Mouse (Mus musculus) Patski (cell line): ENCODE data around the gene Rdh16f1. TPM values are rescaled to one million over a fixed set of nuclear protein-coding genes. Genes with fewer than 3 reads are reported as not detected.

Source experiments
- ATAC-seq: fragments of 100-300 bp; one replicate; pipeline ENCODE4 v1.8.0; 2021
- CTCF ChIA-PET: fragments of 350-600 bp; sonication (Branson Sonifier 250); formaldehyde crosslinking; loops from one replicate; lab custom pipeline; 2022; ENCODE audit warnings: inconsistent platforms; lab: Charles Lee
- POLR2A ChIA-PET: fragments of 350-600 bp; sonication (Branson Sonifier 250); formaldehyde crosslinking; loops from one replicate; lab custom pipeline; 2022; ENCODE audit warnings: antibody characterized with exemption, inconsistent platforms; lab: Charles Lee
- DNase-seq: peaks from one replicate; pipeline ENCODE4 v3.0.0-alpha.2; 2011; ENCODE audit warnings: low read depth, low spot score
- H3K27me3 ChIP-seq: fragments of 371-371 bp; one replicate; pipeline ENCODE4 v1.5.1; 2021
- CTCF ChIP-seq: fragments of 100-300 bp; IDR thresholded peaks from one replicate; pipeline ENCODE4 v1.5.1; 2021
- in situ Hi-C: fragments of 300-500 bp; cut with MboI; formaldehyde crosslinking; loops from 3 replicates; pipeline ENCODE4 v1.11.1; 2018; ENCODE audit warnings: low pct_unique_long_range_greater_than_20kb, mixed read lengths
- polyA plus RNA-seq: library from polyadenylated mRNA; unstranded; gene quantifications from one replicate; pipeline ENCODE4 v1.2.3, GENCODE M21; 2021

The Rdh16f1 gene
- polyA plus RNA-seq, 1 experiment from 2014 or later = 0.18 TPM

- DNase-seq (no peak), ATAC-seq (no peak)
- TF ChIP-seq CTCF = no peak
- CTCF ChIA-PET = interaction anchor here (0.9 to 1.5 kb wide), 2 partner anchors 11 to 14 kb away, joined by 3 to 5 read pairs; no protein-coding TSS in a partner anchor
- peaks cover 5% of the 10 kb centered on the region for H3K27me3 ChIP-seq
- POLR2A ChIA-PET = interaction anchor here (0.6 kb wide), 1 partner anchor 29 kb away, joined by 5 read pairs; the partner anchor contains the start of gene Myo1a
- in situ Hi-C loops = loop anchor here (10.0 kb wide), 1 partner anchor 270 kb away; the partner anchor contains the start of gene Hsd17b6
Observed at GRCm38 (mm10) chr10:127734434-127734833, 25.2 kb upstream of the Rdh16f1 start.

GRCm38 (mm10) chr10:127736266-127736665 lies 23.3 kb upstream of the Rdh16f1 start:
- in situ Hi-C loops = loop anchor here (5.0 to 10.0 kb wide), 3 partner anchors 49 to 269 kb away; partner anchors contain the start of genes Hsd17b6 and Stat6
- DNase-seq (no peak), ATAC-seq (no peak)
- ChIA-PET POLR2A (no interaction called here), CTCF (interaction anchor here (0.7 to 1.4 kb wide), 3 partner anchors 165 to 220 kb away, joined by 3 to 4 read pairs (median 3); no protein-coding TSS in a partner anchor)
- no peak for TF ChIP-seq CTCF
- H3K27me3 ChIP-seq = no peaks in the 10 kb centered on the region

GRCm38 (mm10) chr10:127736916-127737315 lies 22.7 kb upstream of the Rdh16f1 start:
- ATAC-seq = no peak
- no peak for DNase-seq
- CTCF ChIA-PET = interaction anchor here (1.0 to 2.6 kb wide), 2 partner anchors 199 kb away, joined by 3 to 19 read pairs; no protein-coding TSS in a partner anchor

GRCm38 (mm10) chr10:127737552-127737951 lies 22.0 kb upstream of the Rdh16f1 start:
- CTCF ChIA-PET = interaction anchor here (1.1 to 2.6 kb wide), 2 partner anchors 31 to 198 kb away, joined by 3 to 19 read pairs; no protein-coding TSS in a partner anchor
- in situ Hi-C loops = loop anchor here (5.0 to 10.0 kb wide), 3 partner anchors 50 to 267 kb away; partner anchors contain the start of genes Hsd17b6 and Stat6
- POLR2A ChIA-PET = interaction anchor here (0.5 kb wide), 1 partner anchor 12 kb away, joined by 5 read pairs; no protein-coding TSS in a partner anchor
- ATAC-seq = no peak
- DNase-seq = no peak
- no peaks in the 10 kb centered on the region for H3K27me3 ChIP-seq
- no peak for TF ChIP-seq CTCF

More at GRCm38 (mm10) chr10:127736916-127737315, 22.7 kb upstream of the Rdh16f1 start:
- TF ChIP-seq CTCF = no peak
- in situ Hi-C loops = loop anchor here (5.0 to 10.0 kb wide), 3 partner anchors 50 to 268 kb away; partner anchors contain the start of genes Hsd17b6 and Stat6
- no peaks in the 10 kb centered on the region for H3K27me3 ChIP-seq
- POLR2A ChIA-PET = interaction anchor here (0.5 kb wide), 1 partner anchor 270 kb away, joined by 6 read pairs; no protein-coding TSS in a partner anchor

GRCm38 (mm10) chr10:127738151-127738882 lies 21.3 kb upstream of the Rdh16f1 start:
- DNase-seq = no peak
- ChIA-PET POLR2A (interaction anchor here (0.6 to 1.0 kb wide), 2 partner anchors 96 to 116 kb away, joined by 3 read pairs; no protein-coding TSS in a partner anchor), CTCF (interaction anchor here (0.7 to 2.6 kb wide), 6 partner anchors 11 to 198 kb away, joined by 3 to 19 read pairs (median 3); no protein-coding TSS in a partner anchor)
- ATAC-seq = no peak
- in situ Hi-C loops = loop anchor here (5.0 to 10.0 kb wide), 3 partner anchors 51 to 266 kb away; partner anchors contain the start of genes Hsd17b6 and Stat6
- no peak for TF ChIP-seq CTCF
- no peaks in the 10 kb centered on the region for H3K27me3 ChIP-seq

- POLR2A ChIA-PET = interaction anchor here (0.6 kb wide), 2 partner anchors 97 to 258 kb away, joined by 3 to 14 read pairs; no protein-coding TSS in a partner anchor
- peak; percentile 83 for ATAC-seq
Observed at GRCm38 (mm10) chr10:127739083-127739660, 20.4 kb upstream of the Rdh16f1 start, which contains the start of gene Zbtb39. Gene Zbtb39, plus strand, starts transcription at chr10:127739538.

GRCm38 (mm10) chr10:127739661-127740161 lies 19.9 kb upstream of the Rdh16f1 start:
- CTCF ChIA-PET = interaction anchor here (1.1 to 2.6 kb wide), 3 partner anchors 13 to 198 kb away, joined by 3 to 19 read pairs (median 8); no protein-coding TSS in a partner anchor
- no peaks in the 10 kb centered on the region for H3K27me3 ChIP-seq
- POLR2A ChIA-PET = interaction anchor here (0.6 kb wide), 1 partner anchor 257 kb away, joined by 14 read pairs; no protein-coding TSS in a partner anchor
- peak; percentile 29 for ATAC-seq
- no peak for TF ChIP-seq CTCF
- in situ Hi-C loops = loop anchor here (5.0 to 10.0 kb wide), 4 partner anchors 52 to 265 kb away; partner anchors contain the start of genes Hsd17b6 and Stat6
- no peak for DNase-seq

More at GRCm38 (mm10) chr10:127739083-127739660, 20.4 kb upstream of the Rdh16f1 start, which contains the start of gene Zbtb39:
- DNase-seq = no peak
- CTCF ChIA-PET = interaction anchor here (0.7 to 2.6 kb wide), 5 partner anchors 12 to 197 kb away, joined by 3 to 19 read pairs (median 3); no protein-coding TSS in a partner anchor
- TF ChIP-seq CTCF = no peak
- no peaks in the 10 kb centered on the region for H3K27me3 ChIP-seq
- in situ Hi-C loops = loop anchor here (5.0 to 10.0 kb wide), 3 partner anchors 52 to 266 kb away; partner anchors contain the start of genes Hsd17b6 and Stat6

GRCm38 (mm10) chr10:127744661-127745060 lies 14.9 kb upstream of the Rdh16f1 start:
- peak; percentile 42 for ATAC-seq
- POLR2A ChIA-PET = no interaction called here

GRCm38 (mm10) chr10:127745886-127746285 lies 13.7 kb upstream of the Rdh16f1 start:
- DNase-seq (no peak), ATAC-seq (no peak)
- no peaks in the 10 kb centered on the region for H3K27me3 ChIP-seq
- CTCF ChIA-PET = interaction anchor here (1.0 kb wide), 1 partner anchor 22 kb away, joined by 3 read pairs; no protein-coding TSS in a partner anchor
- in situ Hi-C loops = no loop called here
- no peak for TF ChIP-seq CTCF
- POLR2A ChIA-PET = interaction anchor here (0.7 kb wide), 1 partner anchor 605 kb away, joined by 9 read pairs; no protein-coding TSS in a partner anchor

More at GRCm38 (mm10) chr10:127744661-127745060, 14.9 kb upstream of the Rdh16f1 start:
- CTCF ChIA-PET = interaction anchor here (0.6 to 0.9 kb wide), 3 partner anchors 11 to 242 kb away, joined by 3 read pairs; no protein-coding TSS in a partner anchor
- TF ChIP-seq CTCF = no peak
- H3K27me3 ChIP-seq = no peaks in the 10 kb centered on the region
- in situ Hi-C loops = loop anchor here (5.0 kb wide), 1 partner anchor 193 kb away; no protein-coding TSS in a partner anchor
- DNase-seq = no peak
